Mouse (Mus musculus) liver, embryonic 15.5 days (tissue): ENCODE results near the gene Ttc14. TPM values are rescaled to one million over a fixed set of nuclear protein-coding genes. Genes with fewer than 3 reads are reported as not detected.

Experiments
- ATAC-seq: fragments of 200-750 bp; cut with Nextera tagmentation; 2 replicates; pipeline ENCODE4 v1.8.0; 2017; ENCODE audit warnings: moderate number of reproducible peaks, mild to moderate bottlenecking, moderate library complexity; ENCODE audit not compliant: insufficient read depth
- H3K27ac ChIP-seq: fragments of 300-500 bp; sonication (generic); replicated peaks from 2 replicates; pipeline ENCODE4 v1.5.1; 2015; ENCODE audit warnings: mild to moderate bottlenecking, inconsistent platforms
- H3K27me3 ChIP-seq: fragments of 300-500 bp; sonication (generic); 2 replicates; pipeline ENCODE4 v1.6.1; 2015; ENCODE audit warnings: mild to moderate bottlenecking, inconsistent platforms
- H3K36me3 ChIP-seq: fragments of 300-500 bp; sonication (generic); replicated peaks from 2 replicates; pipeline ENCODE4 v1.6.1; 2015; ENCODE audit warnings: moderate library complexity, mild to moderate bottlenecking, inconsistent platforms
- H3K4me1 ChIP-seq: fragments of 300-500 bp; sonication (generic); replicated peaks from 2 replicates; pipeline ENCODE4 v1.6.1; 2015; ENCODE audit warnings: inconsistent platforms
- H3K4me2 ChIP-seq: fragments of 300-500 bp; sonication (generic); 2 replicates; pipeline ENCODE4 v1.6.1; 2015; ENCODE audit warnings: moderate library complexity, mild to moderate bottlenecking, inconsistent platforms
- H3K4me3 ChIP-seq: fragments of 300-500 bp; sonication (generic); replicated peaks from 2 replicates; pipeline ENCODE4 v1.5.1; 2015; ENCODE audit warnings: mild to moderate bottlenecking, inconsistent platforms
- H3K9ac ChIP-seq: fragments of 300-500 bp; sonication (generic); 2 replicates; pipeline ENCODE4 v1.6.1; 2015; ENCODE audit warnings: moderate library complexity, mild to moderate bottlenecking, inconsistent platforms
- H3K9me3 ChIP-seq: fragments of 300-500 bp; sonication (generic); replicated peaks from 2 replicates; pipeline ENCODE4 v1.6.1; 2016; ENCODE audit warnings: inconsistent platforms
- WGBS: fragments of 180-500 bp; shearing (Covaris S2); methylation state at CpG from one replicate; pipeline ENCODE4 v1.1.7; 2015; ENCODE audit warnings: mixed read lengths; ENCODE audit not compliant: insufficient replicate concordance; 5-methylcytosine and 5-hydroxymethylcytosine counted together
- polyA plus RNA-seq: library from polyadenylated mRNA; unstranded; fragments of >200 nt; fragmentation: Nextera tagmentation; extraction: Ambion mirVana; gene quantifications from 2 replicates; pipeline ENCODE4 v1.2.1, GENCODE M21; 2015

Gene Ttc14
- 26.1 and 27.2 TPM in 2 replicates for polyA plus RNA-seq

GRCm38 (mm10) chr3:33799617-33800512, at the start of gene Ttc14:
Gene Ttc14 (plus strand): TSS chr3:33799832.
- Histone ChIP-seq H3K27me3 (no peaks in the 10 kb centered on the region), H3K36me3 (peaks cover 10% of the 10 kb centered on the region), H3K9ac (peak within 1 kb of the TSS; percentile 97), H3K27ac (peak within 1 kb of the TSS; percentile 100), H3K4me2 (peak within 1 kb of the TSS; percentile 94), H3K4me3 (peak within 1 kb of the TSS; percentile 98), H3K9me3 (no peaks in the 10 kb centered on the region), H3K4me1 (peaks cover 18% of the 10 kb centered on the region)
- under 1% methylated on average over 90 of the region's 90 CpGs for WGBS
- ATAC-seq = peak; percentile 97

GRCm38 (mm10) chr3:33790975-33791374, 8.7 kb upstream of the Ttc14 start:
- no peak overlapping the region for H3K4me2 ChIP-seq
- no peak for ATAC-seq
- H3K9me3 ChIP-seq = no peaks in the 10 kb centered on the region
- H3K9ac ChIP-seq = no peak overlapping the region
- no peak overlapping the region for H3K4me3 ChIP-seq
- H3K4me1 ChIP-seq = no peaks in the 10 kb centered on the region
- H3K36me3 ChIP-seq = no peaks in the 10 kb centered on the region
- H3K27me3 ChIP-seq = no peaks in the 10 kb centered on the region
- no peak overlapping the region for H3K27ac ChIP-seq

- Histone ChIP-seq H3K4me3 (peak overlapping the region; percentile 98), H3K9ac (peak overlapping the region; percentile 97), H3K36me3 (peaks cover 14% of the 10 kb centered on the region), H3K27me3 (no peaks in the 10 kb centered on the region), H3K27ac (peak overlapping the region; percentile 100), H3K4me2 (peak overlapping the region; percentile 94), H3K9me3 (no peaks in the 10 kb centered on the region), H3K4me1 (peaks cover 18% of the 10 kb centered on the region)
- WGBS = under 1% methylated on average over 16 of the region's 16 CpGs
- no peak for ATAC-seq
Observed at GRCm38 (mm10) chr3:33800513-33800820, 835 bp downstream of the Ttc14 start.

- no peaks in the 10 kb centered on the region for H3K4me1 ChIP-seq
- H3K4me3 ChIP-seq = no peak overlapping the region
- peaks cover 52% of the 10 kb centered on the region for H3K36me3 ChIP-seq
- WGBS = 75% methylated on average over 1 of the region's 1 CpGs
- no peak for ATAC-seq
- no peak overlapping the region for H3K9ac ChIP-seq
- H3K4me2 ChIP-seq = no peak overlapping the region
- no peaks in the 10 kb centered on the region for H3K27me3 ChIP-seq
- no peaks in the 10 kb centered on the region for H3K9me3 ChIP-seq
- H3K27ac ChIP-seq = no peak overlapping the region
Observed at GRCm38 (mm10) chr3:33807151-33807550, 7.5 kb downstream of the Ttc14 start.

- 36% methylated on average over 9 of the region's 9 CpGs for WGBS
Observed at GRCm38 (mm10) chr3:33824135-33824946, 24.7 kb downstream of the Ttc14 start.

GRCm38 (mm10) chr3:33832351-33832750, 32.7 kb downstream of the Ttc14 start:
- H3K27me3 ChIP-seq = no peaks in the 10 kb centered on the region
- ATAC-seq = no peak
- no peaks in the 10 kb centered on the region for H3K4me1 ChIP-seq
- no peak overlapping the region for H3K4me2 ChIP-seq
- H3K36me3 ChIP-seq = no peaks in the 10 kb centered on the region
- H3K4me3 ChIP-seq = no peak overlapping the region
- no peak overlapping the region for H3K9ac ChIP-seq
- WGBS = 70% methylated on average over 10 of the region's 10 CpGs
- no peak overlapping the region for H3K27ac ChIP-seq
- no peaks in the 10 kb centered on the region for H3K9me3 ChIP-seq

More at GRCm38 (mm10) chr3:33824135-33824946, 24.7 kb downstream of the Ttc14 start:
- H3K27me3 ChIP-seq = no peaks in the 10 kb centered on the region
- H3K9ac ChIP-seq = no peak overlapping the region
- no peaks in the 10 kb centered on the region for H3K4me1 ChIP-seq
- H3K27ac ChIP-seq = no peak overlapping the region
- H3K36me3 ChIP-seq = no peaks in the 10 kb centered on the region
- no peak overlapping the region for H3K4me2 ChIP-seq
- no peaks in the 10 kb centered on the region for H3K9me3 ChIP-seq
- no peak overlapping the region for H3K4me3 ChIP-seq
- ATAC-seq = no peak

GRCm38 (mm10) chr3:33836576-33836975, 36.9 kb downstream of the Ttc14 start:
- Histone ChIP-seq H3K4me2 (no peak overlapping the region), H3K4me3 (no peak overlapping the region), H3K4me1 (no peaks in the 10 kb centered on the region), H3K36me3 (no peaks in the 10 kb centered on the region), H3K27ac (no peak overlapping the region), H3K27me3 (no peaks in the 10 kb centered on the region), H3K9me3 (no peaks in the 10 kb centered on the region), H3K9ac (no peak overlapping the region)
- WGBS = 79% methylated on average over 13 of the region's 13 CpGs
- no peak for ATAC-seq

GRCm38 (mm10) chr3:33838877-33839276, 39.2 kb downstream of the Ttc14 start:
- no peak overlapping the region; the same call in 1 of the 2 replicates for H3K4me3 ChIP-seq

GRCm38 (mm10) chr3:33843801-33844632, 44.4 kb downstream of the Ttc14 start, which contains the start of gene Ccdc39:
Gene Ccdc39 (minus strand): TSS chr3:33844310.
- no peak within 1 kb of the TSS for H3K9ac ChIP-seq
- no peaks in the 10 kb centered on the region for H3K36me3 ChIP-seq
- no peak for ATAC-seq
- 0 out of 2 replicates have a peak, but pooled peaks cover 4% of the 10 kb centered on the region for H3K4me1 ChIP-seq
- H3K27ac ChIP-seq = no peak within 1 kb of the TSS
- H3K4me2 ChIP-seq = peak within 1 kb of the TSS; percentile 58
- 7% methylated on average over 26 of the region's 26 CpGs for WGBS
- H3K27me3 ChIP-seq = no peaks in the 10 kb centered on the region
- H3K4me3 ChIP-seq = peak within 1 kb of the TSS; percentile 34
- H3K9me3 ChIP-seq = no peaks in the 10 kb centered on the region

More at GRCm38 (mm10) chr3:33838877-33839276, 39.2 kb downstream of the Ttc14 start:
- no peak for ATAC-seq
- Histone ChIP-seq H3K27ac (no peak overlapping the region), H3K9ac (no peak overlapping the region), H3K27me3 (no peaks in the 10 kb centered on the region), H3K4me2 (peak overlapping the region; percentile 23), H3K9me3 (no peaks in the 10 kb centered on the region), H3K4me1 (0 out of 2 replicates have a peak, but pooled peaks cover 2% of the 10 kb centered on the region), H3K36me3 (no peaks in the 10 kb centered on the region)
- 40% methylated on average over 10 of the region's 10 CpGs for WGBS

- H3K9me3 ChIP-seq = no peaks in the 10 kb centered on the region
- H3K4me3 ChIP-seq = no peak overlapping the region
- 0 out of 2 replicates have a peak, but pooled peaks cover 4% of the 10 kb centered on the region for H3K4me1 ChIP-seq
- H3K27ac ChIP-seq = no peak overlapping the region
- 49% methylated on average over 6 of the region's 6 CpGs for WGBS
- no peaks in the 10 kb centered on the region for H3K36me3 ChIP-seq
- H3K4me2 ChIP-seq = no peak overlapping the region
- H3K9ac ChIP-seq = no peak overlapping the region
- no peaks in the 10 kb centered on the region for H3K27me3 ChIP-seq
- no peak for ATAC-seq
Observed at GRCm38 (mm10) chr3:33846639-33847038, 47.0 kb downstream of the Ttc14 start.
